Mouse (Mus musculus): ENCODE data around the gene Vegfa. TPM values are rescaled to one million over a fixed set of nuclear protein-coding genes. Genes with fewer than 3 reads are reported as not detected.

Vegfa gene
- polyA plus RNA-seq, 2 experiments from 2014 or later, result not detected

GRCm38 (mm10) chr17:46049567-46049966 lies 17.4 kb upstream of the Vegfa start:
- ATAC-seq, result no peak

GRCm38 (mm10) chr17:46048184-46048583 lies 16.0 kb upstream of the Vegfa start:
- no peak for ATAC-seq

- ATAC-seq, result no peak
These were observed 13.6 kb upstream of the Vegfa start for GRCm38 (mm10) chr17:46045742-46046141.

- no peak for ATAC-seq
These were observed 12.8 kb upstream of the Vegfa start for GRCm38 (mm10) chr17:46044953-46045352.

- no peak for ATAC-seq
These were observed 10.0 kb upstream of the Vegfa start for GRCm38 (mm10) chr17:46042158-46042557.

DNA sequence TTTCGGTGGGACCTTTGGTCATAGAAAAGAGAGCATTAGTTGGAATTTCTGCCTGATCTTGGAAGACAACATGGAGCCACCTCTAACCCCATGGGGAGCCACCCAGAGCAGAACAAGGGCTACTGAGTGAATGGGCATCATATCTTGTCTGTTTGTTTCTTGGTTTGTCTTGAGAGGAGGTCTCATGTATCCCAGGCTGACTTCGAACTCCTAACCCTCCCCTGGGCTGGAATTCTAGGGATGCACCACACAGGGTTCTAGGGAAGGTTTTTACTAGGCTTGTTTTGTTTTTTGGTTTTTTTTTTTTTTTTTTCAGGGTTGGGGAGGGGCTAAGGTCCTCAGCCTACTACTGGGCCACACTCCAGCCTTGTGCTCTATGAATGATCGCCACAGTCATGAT lies 9.5 kb upstream of the Vegfa start:
- ATAC-seq, result no peak

- ATAC-seq, result peak; percentile 51
These were observed 9.1 kb upstream of the Vegfa start for GRCm38 (mm10) chr17:46041223-46041622.

- no peak for ATAC-seq
These were observed 8.4 kb upstream of the Vegfa start for GRCm38 (mm10) chr17:46040561-46040960.

- no peak for ATAC-seq
These were observed 6.7 kb upstream of the Vegfa start for GRCm38 (mm10) chr17:46038906-46039305.

DNA sequence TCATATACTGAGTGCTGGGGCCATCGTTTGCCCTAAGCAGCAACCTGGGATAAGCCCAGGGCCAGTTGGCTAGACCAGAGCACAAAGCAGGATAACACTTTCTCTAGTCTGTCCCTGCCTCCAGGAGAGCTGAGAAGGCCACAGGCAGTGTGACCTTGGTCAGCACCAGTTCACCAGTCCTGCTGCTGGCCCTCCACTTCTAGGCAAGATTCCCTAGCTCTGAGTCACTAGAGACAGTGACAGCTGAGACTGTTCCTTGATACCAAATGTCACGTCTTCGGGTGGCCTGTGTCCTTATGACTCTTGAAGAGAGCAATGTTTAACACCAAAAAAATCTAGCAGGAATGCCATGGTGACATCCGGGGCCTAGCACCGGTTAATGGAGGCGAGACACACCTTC lies 4.2 kb upstream of the Vegfa start:
- no peak for ATAC-seq

DNA sequence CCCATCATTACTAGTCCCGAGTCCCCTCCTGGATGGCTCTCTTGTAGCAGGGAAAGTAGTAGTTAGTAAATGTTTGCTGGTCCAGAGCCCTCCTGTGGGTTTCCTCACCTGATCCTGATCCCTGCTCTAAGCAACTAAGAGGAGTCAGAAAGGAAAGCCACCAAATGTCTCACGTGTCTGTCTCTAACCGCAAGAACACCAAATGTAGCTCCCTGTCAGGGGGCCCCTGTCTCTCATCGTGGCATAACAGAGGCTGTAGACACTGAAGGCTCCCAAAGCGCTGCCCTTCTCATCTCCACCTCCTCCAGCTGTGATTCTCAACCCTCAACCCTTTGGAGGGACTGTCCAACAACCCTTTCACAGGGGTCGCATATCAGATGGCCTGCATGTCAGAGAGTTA lies 1.9 kb upstream of the Vegfa start:
- ATAC-seq, result no peak

DNA sequence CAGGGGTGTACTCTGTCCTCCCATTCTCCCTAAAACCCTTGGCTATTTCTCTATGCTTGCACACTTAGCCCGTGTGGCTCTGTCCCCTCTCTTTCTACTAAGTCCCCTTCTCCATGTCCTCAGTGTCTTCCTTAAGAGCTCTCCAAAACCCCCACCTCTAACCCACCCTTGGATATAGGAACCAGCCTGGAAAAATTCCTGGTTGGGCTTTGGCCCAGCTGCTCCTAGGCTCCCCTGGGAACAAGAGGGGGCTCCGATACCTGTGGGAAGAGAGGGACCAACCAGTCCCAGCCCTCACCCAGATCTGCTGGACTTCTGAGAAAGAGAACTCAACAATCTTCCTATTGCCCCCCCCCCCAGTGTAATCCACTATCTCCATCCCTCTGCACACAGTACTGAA lies 1.4 kb upstream of the Vegfa start:
- no peak for ATAC-seq

DNA sequence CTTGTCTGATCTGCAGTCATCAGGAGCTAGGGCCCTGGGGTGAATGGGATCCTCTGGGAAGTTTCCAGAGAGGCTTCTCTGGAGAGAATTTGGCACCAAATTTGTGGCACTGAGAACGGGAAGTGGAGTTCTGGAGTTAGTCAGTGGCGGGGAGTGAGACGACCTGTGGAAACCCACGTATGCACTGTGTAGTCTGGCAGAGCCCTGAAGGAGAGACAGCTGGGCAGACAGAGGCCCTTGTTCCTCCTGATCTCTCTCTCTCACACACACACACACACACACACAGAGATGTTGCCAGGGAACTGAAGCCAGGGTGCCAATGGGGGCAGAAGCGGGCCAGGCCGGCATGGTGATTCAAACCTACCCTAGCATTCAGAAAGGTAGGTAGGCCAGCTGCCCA lies 953 bp upstream of the Vegfa start:
- no peak for ATAC-seq

DNA sequence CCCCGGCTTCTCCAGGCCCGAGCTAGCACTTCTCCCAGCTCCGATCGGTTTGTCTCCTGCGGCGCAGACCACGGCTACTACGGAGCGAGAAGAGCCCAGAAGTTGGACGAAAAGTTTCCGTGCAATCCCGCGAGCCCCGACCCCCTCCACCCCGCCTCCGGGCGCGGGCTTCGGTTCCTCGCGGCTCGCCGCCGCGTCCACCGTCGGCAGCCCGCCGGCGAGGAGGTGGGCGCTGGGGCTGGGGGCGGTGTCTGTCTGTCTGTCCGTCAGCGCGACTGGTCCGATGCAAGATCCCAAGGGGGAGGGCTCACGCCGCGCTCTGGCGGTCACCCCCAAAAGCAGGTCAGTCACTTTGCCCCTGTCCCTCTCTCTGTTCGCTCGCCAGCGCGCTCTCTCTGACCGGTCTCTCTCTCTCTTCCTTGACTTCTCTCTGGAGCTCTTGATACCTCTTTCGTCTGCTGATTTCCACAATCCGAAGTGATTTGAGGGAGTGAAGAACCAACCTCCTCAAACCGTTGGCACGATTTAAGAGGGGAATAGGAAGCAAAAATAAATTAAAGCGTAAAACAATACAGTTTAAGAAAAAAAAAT lies 453 bp downstream of the Vegfa start:
- ATAC-seq, result peak; percentile 5

DNA sequence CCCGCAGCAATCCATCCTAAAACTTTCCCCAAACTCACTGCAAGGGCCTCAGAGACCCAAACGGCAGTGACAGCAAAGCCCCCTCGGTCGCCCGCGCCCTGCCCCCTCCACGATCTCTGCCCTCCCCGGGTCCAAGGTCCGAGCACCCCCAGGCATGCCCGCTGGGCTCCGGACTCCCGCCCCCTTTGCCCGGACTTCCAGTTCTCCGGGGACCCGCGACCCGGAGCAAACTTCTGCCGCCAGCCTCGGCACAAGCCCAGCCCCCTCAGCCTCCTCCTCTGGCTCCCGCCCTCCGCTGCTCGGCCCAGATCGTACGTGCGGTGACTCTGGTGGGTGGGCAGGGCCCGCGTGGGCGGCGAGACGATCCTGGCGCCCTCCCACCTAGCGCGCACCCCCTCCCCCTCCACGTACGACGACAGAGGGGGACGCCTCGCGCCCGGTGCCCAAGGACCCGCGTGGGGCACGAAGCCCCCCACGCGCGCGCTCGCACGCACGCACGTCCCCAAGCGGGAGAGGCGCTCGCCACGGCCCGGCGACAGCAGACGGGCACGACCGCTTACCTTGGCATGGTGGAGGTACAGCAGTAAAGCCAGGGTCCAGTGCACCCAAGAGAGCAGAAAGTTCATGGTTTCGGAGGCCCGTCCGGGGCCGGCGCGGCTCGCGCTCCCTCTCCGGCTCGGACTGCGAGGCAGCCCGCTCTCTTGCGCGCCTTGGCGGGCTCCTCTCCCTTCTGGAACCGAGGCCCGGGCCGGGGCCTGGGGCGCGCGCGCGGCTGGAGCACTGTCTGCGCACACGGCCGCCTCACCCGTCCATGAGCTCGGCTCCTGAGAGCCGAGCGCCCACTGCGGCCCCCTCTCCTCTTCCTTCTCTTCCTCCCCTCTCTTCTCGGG lies 1.2 kb downstream of the Vegfa start:
- ATAC-seq, result no peak

- no peak for ATAC-seq
These were observed 1.8 kb downstream of the Vegfa start for GRCm38 (mm10) chr17:46030323-46030730.

GRCm38 (mm10) chr17:46029554-46030207 lies 2.5 kb downstream of the Vegfa start:
- no peak for ATAC-seq

DNA sequence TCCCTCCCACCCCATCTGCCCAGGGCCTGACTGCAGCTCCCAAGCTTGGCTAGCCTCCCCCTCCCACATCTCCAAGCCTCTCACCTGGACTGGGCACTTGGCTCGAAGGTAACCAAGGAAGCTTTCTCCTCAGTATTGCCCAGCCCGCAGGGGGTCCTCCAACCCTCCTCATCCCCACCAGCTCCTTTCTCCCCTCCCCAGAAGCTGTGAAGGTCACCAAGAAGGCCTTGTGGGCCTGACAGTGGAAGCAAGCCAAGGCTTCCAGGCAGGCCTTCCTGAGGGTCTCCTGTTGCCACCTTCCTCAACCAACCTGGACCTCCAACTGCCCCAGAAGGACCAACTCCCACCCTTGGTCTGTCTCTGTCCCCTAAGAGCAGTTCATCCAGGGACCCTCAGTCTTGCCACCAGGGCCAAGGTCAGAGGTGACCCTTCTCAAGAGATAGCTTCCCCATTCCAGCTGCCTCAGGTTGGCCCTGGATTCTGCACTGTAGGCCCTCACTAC lies 3.1 kb downstream of the Vegfa start:
- no peak for ATAC-seq

DNA sequence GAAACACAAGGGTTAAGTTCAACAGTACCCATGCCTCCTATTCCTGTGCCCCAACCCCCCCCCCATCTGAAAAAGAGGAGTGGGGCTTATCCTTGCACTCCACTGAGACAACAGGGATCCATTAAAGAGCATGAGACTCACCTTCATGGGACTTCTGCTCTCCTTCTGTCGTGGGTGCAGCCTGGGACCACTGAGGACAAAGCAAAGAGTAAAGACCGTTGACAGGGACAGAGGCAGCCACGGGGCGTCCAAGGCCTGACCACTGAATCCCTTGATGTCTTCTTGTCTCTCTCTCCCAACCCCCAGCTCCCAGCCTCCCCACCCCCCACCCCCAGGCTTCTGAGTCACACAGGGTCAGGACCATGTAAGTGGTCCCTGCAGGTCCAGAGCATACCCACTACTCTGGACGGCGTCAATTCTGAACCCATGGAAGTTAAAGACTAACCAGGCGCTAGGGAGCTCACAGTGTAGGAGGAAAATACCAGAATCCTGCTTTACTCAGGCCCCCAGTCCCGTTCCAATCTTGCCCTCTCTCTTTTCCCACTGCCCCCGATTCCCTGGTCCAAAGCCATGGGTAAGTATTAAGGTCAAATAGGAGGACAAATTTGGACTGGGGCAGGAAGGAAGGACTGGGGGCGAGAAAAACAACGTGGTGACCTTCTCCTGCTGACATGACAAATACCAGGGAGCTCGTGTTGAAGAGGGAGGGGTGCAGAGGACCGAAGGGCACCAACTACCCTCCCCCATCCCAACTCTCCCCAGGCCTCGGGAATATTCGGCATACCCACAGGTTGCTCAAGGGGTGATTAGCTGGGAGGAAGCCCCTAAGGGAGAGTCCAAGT lies 3.7 kb downstream of the Vegfa start:
- ATAC-seq, result no peak

- no peak for ATAC-seq
These were observed 4.9 kb downstream of the Vegfa start for GRCm38 (mm10) chr17:46027066-46027917.

DNA sequence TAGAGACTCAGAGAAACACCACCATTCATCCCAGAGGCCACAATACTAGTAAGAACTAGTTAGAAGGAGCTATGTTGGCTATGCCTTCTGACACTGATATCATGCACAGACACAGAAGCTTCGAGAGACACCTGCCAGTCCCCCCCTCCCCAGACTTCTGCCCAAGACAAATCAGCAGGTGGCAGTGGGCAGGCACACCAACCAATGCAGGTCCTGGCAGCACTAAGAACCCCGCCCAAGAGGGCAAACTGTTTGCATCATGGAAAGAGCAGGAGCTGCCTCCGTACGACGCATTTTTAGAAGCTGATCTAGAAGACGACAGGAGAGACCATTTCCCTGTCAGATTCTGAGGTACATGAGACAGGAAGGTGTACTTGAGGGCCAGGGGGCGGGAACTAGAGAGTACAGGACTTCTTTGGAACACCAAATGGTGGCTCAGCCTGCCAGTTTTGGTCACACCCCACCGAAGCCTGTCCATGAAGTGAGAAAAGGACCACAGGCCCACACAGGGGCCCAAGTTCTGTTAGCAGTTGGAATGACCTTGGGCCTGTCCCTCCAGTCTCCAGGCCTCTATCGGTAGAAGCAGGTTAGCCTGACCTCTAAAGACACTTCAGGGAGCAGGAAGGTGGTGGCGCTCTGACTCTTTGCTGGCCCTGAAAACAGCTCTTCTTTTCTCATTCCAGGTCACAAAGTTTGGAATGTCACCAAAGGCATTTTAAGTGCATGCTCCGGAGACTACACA lies 6.1 kb downstream of the Vegfa start:
- no peak for ATAC-seq
